Mouse (Mus musculus): ENCODE data around the gene Srsf9. TPM values are rescaled to one million over a fixed set of nuclear protein-coding genes. Genes with fewer than 3 reads are reported as not detected.
"Not testable (repeated sequence)": the region's sequence is repeated elsewhere in the genome, so short reads cannot be mapped to it uniquely, and the experiment has no call there.

Gene Srsf9
- total and polyA plus RNA-seq, 2 experiments from 2014 or later: 44.1 to 93.8 TPM

- Histone ChIP-seq H3K9me3 (ENCODE audit: low read length) (no peaks in the 10 kb centered on the region), H3K4me1 (ENCODE audit: insufficient read depth, low read length) (no peaks in the 10 kb centered on the region), H3K4me3 (ENCODE audit: low read depth, low read length) (peak overlapping the region; percentile 28), H3K36me3 (ENCODE audit: insufficient read depth, low read length) (no peaks in the 10 kb centered on the region), H3K4me2 (ENCODE audit: low read depth, low read length, poor library complexity, severe bottlenecking) (peak overlapping the region; percentile 65), H3K9ac (replicated peaks; ENCODE audit: low read length, poor library complexity, severe bottlenecking) (peak overlapping the region; percentile 37; the same call in 1 of the 2 replicates), H3K27me3 (ENCODE audit: insufficient read depth, low read length) (no peaks in the 10 kb centered on the region), H3K27ac (ENCODE audit: low read depth, low read length) (no peak overlapping the region)
- ATAC-seq (ENCODE audit: low FRiP score): no peak
- DNase-seq (ENCODE audit: low spot score): peak; percentile 54
- no peak for TF ChIP-seq CTCF (IDR thresholded peaks at IDR 0.05)
- WGBS: 8% methylated on average over 26 of the region's 26 CpGs
Observed at GRCm38 (mm10) chr5:115373441-115374203, 46.6 kb downstream of the Srsf9 start.

DNA sequence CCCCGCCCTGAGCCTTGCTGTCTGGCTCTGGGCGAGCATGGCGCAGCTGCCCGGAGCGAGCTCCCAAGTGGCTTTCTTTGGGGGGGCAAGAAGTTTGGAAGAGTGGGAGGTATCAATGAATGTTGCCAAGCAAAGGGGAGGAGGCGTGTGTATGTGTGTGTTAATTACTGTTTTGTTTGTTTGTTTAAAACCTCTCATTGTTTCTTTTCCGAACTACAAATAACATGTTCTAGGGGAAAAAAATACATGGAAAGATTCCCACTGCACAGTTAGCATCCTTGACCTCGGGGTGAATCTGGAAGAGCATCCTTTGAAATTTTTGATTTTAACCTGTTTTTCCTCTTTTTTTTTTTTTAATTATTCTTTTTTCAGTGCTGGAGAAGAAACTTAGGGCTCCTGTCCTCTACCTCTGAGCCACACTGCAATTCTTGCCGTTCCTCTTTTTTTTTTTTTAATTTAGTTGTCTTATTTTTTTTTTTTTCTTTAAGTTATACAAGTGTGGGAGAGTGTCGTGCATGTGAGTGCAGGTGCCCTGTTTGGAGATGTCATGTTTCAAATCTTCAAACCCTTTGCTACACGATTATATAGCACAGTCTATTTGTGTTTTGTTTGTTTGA is 47.3 kb downstream of the Srsf9 start:
- no peak for ATAC-seq (ENCODE audit: low FRiP score)
- DNase-seq (ENCODE audit: low spot score): no peak
- H3K4me1 ChIP-seq (ENCODE audit: insufficient read depth, low read length): no peaks in the 10 kb centered on the region
- H3K36me3 ChIP-seq (ENCODE audit: insufficient read depth, low read length): no peaks in the 10 kb centered on the region
- H3K9me3 ChIP-seq (ENCODE audit: low read length): no peaks in the 10 kb centered on the region
- H3K27ac ChIP-seq (ENCODE audit: low read depth, low read length): no peak overlapping the region
- 7% methylated on average over 11 of the region's 11 CpGs for WGBS
- no peaks in the 10 kb centered on the region for H3K27me3 ChIP-seq (ENCODE audit: insufficient read depth, low read length)
- H3K9ac ChIP-seq (replicated peaks; ENCODE audit: low read length, poor library complexity, severe bottlenecking): peak overlapping the region; percentile 37; the same call in 1 of the 2 replicates
- no peak for TF ChIP-seq CTCF (IDR thresholded peaks at IDR 0.05)
- H3K4me2 ChIP-seq (ENCODE audit: low read depth, low read length, poor library complexity, severe bottlenecking): peak overlapping the region; percentile 65
- H3K4me3 ChIP-seq (ENCODE audit: low read depth, low read length): peak overlapping the region; percentile 28

DNA sequence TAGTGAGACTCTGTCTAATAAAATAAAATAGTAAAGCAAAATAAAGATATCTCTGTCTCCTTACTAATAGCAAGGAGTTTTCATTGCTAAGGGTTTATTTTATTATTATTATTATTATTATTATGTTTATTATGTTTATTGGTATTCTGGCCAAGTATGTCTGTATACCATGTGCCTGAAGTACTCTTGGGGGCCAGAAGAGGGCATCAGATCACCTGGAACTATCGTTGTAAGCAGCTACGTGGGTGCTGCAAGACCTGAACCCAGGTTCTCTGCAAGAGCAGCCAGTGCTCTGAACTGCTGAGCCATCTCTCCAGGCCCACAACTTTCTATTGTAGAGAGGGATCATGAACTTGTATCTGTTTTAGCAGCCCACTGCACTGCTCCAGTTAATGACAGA is 48.5 kb downstream of the Srsf9 start:
- Histone ChIP-seq H3K27ac (ENCODE audit: low read depth, low read length) (no peak overlapping the region), H3K36me3 (ENCODE audit: insufficient read depth, low read length) (no peaks in the 10 kb centered on the region), H3K9me3 (ENCODE audit: low read length) (no peaks in the 10 kb centered on the region), H3K4me3 (ENCODE audit: low read depth, low read length) (no peak overlapping the region), H3K9ac (replicated peaks; ENCODE audit: low read length, poor library complexity, severe bottlenecking) (no peak overlapping the region), H3K4me1 (ENCODE audit: insufficient read depth, low read length) (no peaks in the 10 kb centered on the region), H3K4me2 (ENCODE audit: low read depth, low read length, poor library complexity, severe bottlenecking) (no peak overlapping the region), H3K27me3 (ENCODE audit: insufficient read depth, low read length) (no peaks in the 10 kb centered on the region)
- no peak for DNase-seq (ENCODE audit: low spot score)
- 93% methylated on average over 2 of the region's 2 CpGs for WGBS
- TF ChIP-seq CTCF (IDR thresholded peaks at IDR 0.05): 0 out of 2 replicates have a peak, but pooled peaks have one; percentile 18
- no peak for ATAC-seq (ENCODE audit: low FRiP score)

GRCm38 (mm10) chr5:115378882-115379281 is 51.9 kb downstream of the Srsf9 start:
- not testable (repeated sequence) for H3K27me3 ChIP-seq (ENCODE audit: insufficient read depth, low read length); H3K4me3 ChIP-seq (ENCODE audit: low read depth, low read length); H3K9me3 ChIP-seq (ENCODE audit: low read length); ATAC-seq (ENCODE audit: low FRiP score); H3K36me3 ChIP-seq (ENCODE audit: insufficient read depth, low read length); H3K4me1 ChIP-seq (ENCODE audit: insufficient read depth, low read length); H3K9ac ChIP-seq (replicated peaks; ENCODE audit: low read length, poor library complexity, severe bottlenecking); H3K27ac ChIP-seq (ENCODE audit: low read depth, low read length); H3K4me2 ChIP-seq (ENCODE audit: low read depth, low read length, poor library complexity, severe bottlenecking); DNase-seq (ENCODE audit: low spot score)
- 82% methylated on average over 2 of the region's 2 CpGs for WGBS

Other genes starting within 250 kb of the Srsf9 start
- not detected in 2 replicates for gene Gm10401, start 228.9 kb upstream of the Srsf9 start, total RNA-seq (2014; rRNA removed)
- 42.9 and 44.1 TPM in 2 replicates for gene Gm10401, start 228.9 kb upstream of the Srsf9 start, polyA plus RNA-seq (2015; fragmentation: Nextera tagmentation; extraction: Ambion mirVana)
- 16.5 and 17.4 TPM in 2 replicates for gene Acads, start 207.8 kb upstream of the Srsf9 start, total RNA-seq (2014; rRNA removed)
- 13.4 and 14.1 TPM in 2 replicates for gene Acads, start 207.8 kb upstream of the Srsf9 start, polyA plus RNA-seq (2015; fragmentation: Nextera tagmentation; extraction: Ambion mirVana)
- 28.4 and 30.0 TPM in 2 replicates for gene Unc119b, start 192.2 kb upstream of the Srsf9 start, total RNA-seq (2014; rRNA removed)
- gene Unc119b, start 192.2 kb upstream of the Srsf9 start, polyA plus RNA-seq (2015; fragmentation: Nextera tagmentation; extraction: Ambion mirVana): 16.9 and 18.4 TPM in 2 replicates
- 61.7 and 64.6 TPM in 2 replicates for gene Mlec, start 169.0 kb upstream of the Srsf9 start, total RNA-seq (2014; rRNA removed)
- gene Mlec, start 169.0 kb upstream of the Srsf9 start, polyA plus RNA-seq (2015; fragmentation: Nextera tagmentation; extraction: Ambion mirVana): 11.4 and 16.2 TPM in 2 replicates
- gene Cabp1, start 132.8 kb upstream of the Srsf9 start, total RNA-seq (2014; rRNA removed): 15.5 and 29.8 TPM in 2 replicates
- gene Cabp1, start 132.8 kb upstream of the Srsf9 start, polyA plus RNA-seq (2015; fragmentation: Nextera tagmentation; extraction: Ambion mirVana): 11.1 and 12.7 TPM in 2 replicates
- 33.2 and 41.5 TPM in 2 replicates for gene Pop5, start 91.3 kb upstream of the Srsf9 start, total RNA-seq (2014; rRNA removed)
- 95.5 and 101 TPM in 2 replicates for gene Pop5, start 91.3 kb upstream of the Srsf9 start, polyA plus RNA-seq (2015; fragmentation: Nextera tagmentation; extraction: Ambion mirVana)
- gene Rnf10, start 54.3 kb upstream of the Srsf9 start, total RNA-seq (2014; rRNA removed): 103 and 118 TPM in 2 replicates
- gene Rnf10, start 54.3 kb upstream of the Srsf9 start, polyA plus RNA-seq (2015; fragmentation: Nextera tagmentation; extraction: Ambion mirVana): 154 and 158 TPM in 2 replicates
- 29.6 and 36.7 TPM in 2 replicates for gene Coq5, start 47.5 kb upstream of the Srsf9 start, total RNA-seq (2014; rRNA removed)
- 42.8 and 43.5 TPM in 2 replicates for gene Coq5, start 47.5 kb upstream of the Srsf9 start, polyA plus RNA-seq (2015; fragmentation: Nextera tagmentation; extraction: Ambion mirVana)
- gene Dynll1, start 26.2 kb upstream of the Srsf9 start, total RNA-seq (2014; rRNA removed): 196 and 214 TPM in 2 replicates
- gene Dynll1, start 26.2 kb upstream of the Srsf9 start, polyA plus RNA-seq (2015; fragmentation: Nextera tagmentation; extraction: Ambion mirVana): 893 and 930 TPM in 2 replicates
- 17.6 and 27.8 TPM in 2 replicates for gene Gatc, start 14.0 kb downstream of the Srsf9 start, total RNA-seq (2014; rRNA removed)
- gene Gatc, start 14.0 kb downstream of the Srsf9 start, polyA plus RNA-seq (2015; fragmentation: Nextera tagmentation; extraction: Ambion mirVana): 39.2 and 42.4 TPM in 2 replicates
- 10.7 and 16.9 TPM in 2 replicates for gene Triap1, start 14.0 kb downstream of the Srsf9 start, total RNA-seq (2014; rRNA removed)
- gene Triap1, start 14.0 kb downstream of the Srsf9 start, polyA plus RNA-seq (2015; fragmentation: Nextera tagmentation; extraction: Ambion mirVana): 53.8 and 54.5 TPM in 2 replicates
- gene Cox6a1, start 21.8 kb downstream of the Srsf9 start, total RNA-seq (2014; rRNA removed): 1,189 and 1,342 TPM in 2 replicates
- 1,504 and 1,624 TPM in 2 replicates for gene Cox6a1, start 21.8 kb downstream of the Srsf9 start, polyA plus RNA-seq (2015; fragmentation: Nextera tagmentation; extraction: Ambion mirVana)
- 72.5 and 82.9 TPM in 2 replicates for gene Msi1, start 102.4 kb downstream of the Srsf9 start, total RNA-seq (2014; rRNA removed)
- gene Msi1, start 102.4 kb downstream of the Srsf9 start, polyA plus RNA-seq (2015; fragmentation: Nextera tagmentation; extraction: Ambion mirVana): 41.1 and 52.1 TPM in 2 replicates
- not detected in 2 replicates for gene Pla2g1b, start 139.1 kb downstream of the Srsf9 start, total RNA-seq (2014; rRNA removed)
- gene Pla2g1b, start 139.1 kb downstream of the Srsf9 start, polyA plus RNA-seq (2015; fragmentation: Nextera tagmentation; extraction: Ambion mirVana): not detected in 2 replicates
- 19.5 and 25.6 TPM in 2 replicates for gene Sirt4, start 157.5 kb downstream of the Srsf9 start, total RNA-seq (2014; rRNA removed)
- 22.4 and 27.0 TPM in 2 replicates for gene Sirt4, start 157.5 kb downstream of the Srsf9 start, polyA plus RNA-seq (2015; fragmentation: Nextera tagmentation; extraction: Ambion mirVana)
- gene Pxn, start 179.5 kb downstream of the Srsf9 start, total RNA-seq (2014; rRNA removed): 34.6 and 39.4 TPM in 2 replicates
- gene Pxn, start 179.5 kb downstream of the Srsf9 start, polyA plus RNA-seq (2015; fragmentation: Nextera tagmentation; extraction: Ambion mirVana): 15.3 and 15.9 TPM in 2 replicates
- gene Rplp0, start 232.3 kb downstream of the Srsf9 start, total RNA-seq (2014; rRNA removed): 1,612 and 1,828 TPM in 2 replicates
- 779 and 814 TPM in 2 replicates for gene Rplp0, start 232.3 kb downstream of the Srsf9 start, polyA plus RNA-seq (2015; fragmentation: Nextera tagmentation; extraction: Ambion mirVana)
- gene Gcn1l1, start 238.1 kb downstream of the Srsf9 start, total RNA-seq (2014; rRNA removed): 72.9 and 75.1 TPM in 2 replicates
- 24.7 and 26.6 TPM in 2 replicates for gene Gcn1l1, start 238.1 kb downstream of the Srsf9 start, polyA plus RNA-seq (2015; fragmentation: Nextera tagmentation; extraction: Ambion mirVana)

Measured in midbrain, postnatal 0 days (tissue).